Mouse (Mus musculus): ENCODE results near the gene Ldhb. TPM values are rescaled to one million over a fixed set of nuclear protein-coding genes. Genes with fewer than 3 reads are reported as not detected.

The Ldhb gene
- total RNA-seq (2023) = 10 to 100 TPM; 22.2 to 29.6 TPM

GRCm38 (mm10) chr6:142507785-142508162, at the start of gene Ldhb:
Gene Ldhb (minus strand): TSS chr6:142507957.

DNA sequence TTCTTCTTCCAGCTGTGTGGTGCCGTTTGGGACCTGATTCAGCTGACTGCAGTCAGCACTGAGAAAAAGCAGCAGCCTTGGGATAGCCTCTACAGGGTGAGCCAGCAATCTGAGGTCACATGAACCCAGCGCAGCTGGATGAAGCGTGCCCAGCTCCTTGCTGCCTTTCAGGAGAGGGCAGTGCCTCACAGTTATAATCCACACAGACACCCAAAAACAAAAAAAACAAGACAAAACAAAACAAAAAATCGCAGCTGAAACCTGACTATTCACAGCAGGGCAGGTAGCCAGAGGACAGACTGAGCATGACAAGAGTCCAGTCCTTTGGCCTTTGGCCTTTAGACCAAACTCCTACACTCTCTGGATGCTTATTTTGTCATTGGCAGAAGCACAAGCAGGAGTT, 35.0 kb downstream of the Ldhb start, which contains the start of gene Gys2:
Gene Gys2, minus strand, starts transcription at position 309 of the 403 bp plus-strand sequence.

Other genes starting within 250 kb of the Ldhb start
- not detected for gene Iapp, start 209.5 kb downstream of the Ldhb start, total RNA-seq (2023)
- gene Slco1a5, start 185.0 kb downstream of the Ldhb start, total RNA-seq (2023) = not detected
- gene Pyroxd1, start 162.3 kb downstream of the Ldhb start, total RNA-seq (2023) = 10 to 100 TPM in 1 of 2 experiments, 1 to 10 TPM in 1; 8.2 to 10.3 TPM
- 10 to 100 TPM; 17.3 to 19.1 TPM for gene Recql, start 120.9 kb downstream of the Ldhb start, total RNA-seq (2023)
- 10 to 100 TPM; 10.9 to 15.4 TPM for gene Golt1b, start 120.7 kb downstream of the Ldhb start, total RNA-seq (2023)
- gene Spx, start 94.5 kb downstream of the Ldhb start, total RNA-seq (2023) = under 1 TPM in 1 of 2 experiments, not detected in 1; 0.24 TPM
- not detected for gene Gys2, start 34.8 kb downstream of the Ldhb start, total RNA-seq (2023)
- under 1 TPM in 1 of 2 experiments, not detected in 1; 0.29 TPM for gene Kcnj8, start 63.7 kb upstream of the Ldhb start, total RNA-seq (2023)
- under 1 TPM; 0.26 to 0.44 TPM for gene Abcc9, start 194.4 kb upstream of the Ldhb start, total RNA-seq (2023)
- 10 to 100 TPM; 33.8 to 34.9 TPM for gene Cmas, start 248.7 kb upstream of the Ldhb start, total RNA-seq (2023)